Mouse (Mus musculus): ENCODE measurements at regions not wholly inside any gene's neighbourhood (a gene's known extent, or its start where the extent isn't known, plus 50 kb on each side); places are given as distances from the start of the nearest gene placed in this dataset.

- Histone ChIP-seq H3K27me3 (ENCODE audit: control insufficient read depth, insufficient read depth, low read length) (no peaks in the 10 kb centered on the region), H3K4me3 (ENCODE audit: low read depth, low read length) (no peak overlapping the region), H3K36me3 (ENCODE audit: control insufficient read depth, insufficient read depth, low read length) (no peaks in the 10 kb centered on the region), H3K9me3 (ENCODE audit: control insufficient read depth, low read depth, low read length) (no peaks in the 10 kb centered on the region), H3K27ac (ENCODE audit: low read length) (no peak overlapping the region), H3K9ac (replicated peaks; ENCODE audit: low read depth, low read length) (no peak overlapping the region), H3K4me1 (ENCODE audit: control insufficient read depth, insufficient read depth, low read length) (no peaks in the 10 kb centered on the region), H3K4me2 (replicated peaks; ENCODE audit: low read depth, low read length) (no peak overlapping the region)
- ATAC-seq (ENCODE audit: insufficient number of reproducible peaks, insufficient read depth, low FRiP score, low read depth), result no peak
- 70% methylated on average over 6 of the region's 6 CpGs for WGBS
Observed at GRCm38 (mm10) chr10:87715874-87716600, 142.0 kb upstream of the Igf1 start.

DNA sequence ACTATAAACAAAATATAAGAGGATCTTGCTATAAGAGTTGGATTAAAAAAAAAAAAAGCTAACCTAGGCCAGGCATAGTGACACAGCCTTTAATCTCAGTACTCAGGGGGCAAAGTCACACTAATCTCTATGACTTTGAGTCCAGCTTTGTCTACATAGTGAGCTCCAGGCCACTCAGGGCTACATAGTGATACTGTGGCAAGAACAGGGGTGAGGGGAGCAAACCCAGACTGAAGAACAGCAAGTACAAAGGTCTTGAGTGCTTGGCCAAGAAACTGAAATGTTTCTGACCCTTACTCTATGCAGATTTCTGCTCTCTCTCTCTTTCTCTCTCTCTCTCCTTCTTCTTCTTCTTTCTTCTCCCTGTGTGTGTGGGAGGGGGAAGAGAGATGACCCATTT lies 140.9 kb upstream of the Igf1 start:
- Histone ChIP-seq H3K27me3 (ENCODE audit: control insufficient read depth, insufficient read depth, low read length) (no peaks in the 10 kb centered on the region), H3K36me3 (ENCODE audit: control insufficient read depth, insufficient read depth, low read length) (no peaks in the 10 kb centered on the region), H3K4me2 (replicated peaks; ENCODE audit: low read depth, low read length) (no peak overlapping the region), H3K9me3 (ENCODE audit: control insufficient read depth, low read depth, low read length) (no peaks in the 10 kb centered on the region), H3K4me3 (ENCODE audit: low read depth, low read length) (no peak overlapping the region), H3K27ac (ENCODE audit: low read length) (no peak overlapping the region), H3K4me1 (ENCODE audit: control insufficient read depth, insufficient read depth, low read length) (no peaks in the 10 kb centered on the region), H3K9ac (replicated peaks; ENCODE audit: low read depth, low read length) (no peak overlapping the region)
- ATAC-seq (ENCODE audit: insufficient number of reproducible peaks, insufficient read depth, low FRiP score, low read depth), result no peak

DNA sequence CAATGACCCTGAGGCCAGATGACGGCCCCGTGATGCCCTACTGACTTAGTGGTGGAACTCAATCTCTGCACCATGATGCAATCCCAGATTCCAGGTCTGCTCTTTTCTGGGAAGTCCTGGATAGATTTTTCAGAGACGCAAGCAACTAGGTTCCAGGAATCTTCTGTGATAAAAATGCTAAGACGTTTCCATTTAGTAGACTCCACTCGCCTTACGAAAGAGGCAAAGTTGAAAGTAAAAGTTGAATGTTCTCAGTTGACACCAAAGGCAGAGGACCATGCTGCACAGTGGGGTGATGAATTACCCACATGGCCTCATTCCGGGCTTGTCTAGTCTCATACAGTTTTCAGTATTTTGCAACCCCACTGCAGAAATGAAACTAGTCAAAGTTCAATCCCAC lies 139.6 kb upstream of the Igf1 start:
- Histone ChIP-seq H3K4me2 (replicated peaks; ENCODE audit: low read depth, low read length) (no peak overlapping the region), H3K36me3 (ENCODE audit: control insufficient read depth, insufficient read depth, low read length) (no peaks in the 10 kb centered on the region), H3K27me3 (ENCODE audit: control insufficient read depth, insufficient read depth, low read length) (no peaks in the 10 kb centered on the region), H3K4me3 (ENCODE audit: low read depth, low read length) (no peak overlapping the region), H3K9ac (replicated peaks; ENCODE audit: low read depth, low read length) (no peak overlapping the region), H3K4me1 (ENCODE audit: control insufficient read depth, insufficient read depth, low read length) (no peaks in the 10 kb centered on the region), H3K9me3 (ENCODE audit: control insufficient read depth, low read depth, low read length) (no peaks in the 10 kb centered on the region), H3K27ac (ENCODE audit: low read length) (no peak overlapping the region)
- 87% methylated on average over 7 of the region's 7 CpGs for WGBS
- ATAC-seq (ENCODE audit: insufficient number of reproducible peaks, insufficient read depth, low FRiP score, low read depth), result no peak

- no peak overlapping the region for H3K4me3 ChIP-seq (ENCODE audit: low read depth, low read length)
- H3K9ac ChIP-seq (replicated peaks; ENCODE audit: low read depth, low read length), result no peak overlapping the region
- no peaks in the 10 kb centered on the region for H3K9me3 ChIP-seq (ENCODE audit: control insufficient read depth, low read depth, low read length)
- H3K27me3 ChIP-seq (ENCODE audit: control insufficient read depth, insufficient read depth, low read length), result no peaks in the 10 kb centered on the region
- no peaks in the 10 kb centered on the region for H3K4me1 ChIP-seq (ENCODE audit: control insufficient read depth, insufficient read depth, low read length)
- H3K4me2 ChIP-seq (replicated peaks; ENCODE audit: low read depth, low read length), result no peak overlapping the region
- H3K36me3 ChIP-seq (ENCODE audit: control insufficient read depth, insufficient read depth, low read length), result no peaks in the 10 kb centered on the region
- ATAC-seq (ENCODE audit: insufficient number of reproducible peaks, insufficient read depth, low FRiP score, low read depth), result no peak
- no peak overlapping the region for H3K27ac ChIP-seq (ENCODE audit: low read length)
Observed at GRCm38 (mm10) chr10:87719978-87720377, 138.1 kb upstream of the Igf1 start.

DNA sequence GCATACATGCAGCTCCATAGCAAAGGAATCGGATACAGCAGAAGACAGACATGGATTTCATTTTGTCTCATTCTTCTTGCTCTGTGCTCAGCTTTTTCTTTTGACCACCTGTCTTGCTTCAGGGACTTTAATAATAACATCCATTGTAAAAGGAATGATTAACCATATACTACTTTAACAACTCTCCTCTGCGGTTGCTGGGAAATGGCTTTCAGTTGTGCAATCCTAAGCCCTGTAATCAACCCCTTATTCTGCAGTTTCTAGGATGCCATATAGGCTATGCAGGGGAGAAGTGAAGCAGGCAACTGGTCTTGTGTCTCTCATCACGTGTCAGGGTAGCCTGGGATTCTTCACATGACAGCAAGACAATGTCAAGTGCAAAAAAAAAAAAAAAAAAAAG lies 135.8 kb upstream of the Igf1 start:
- H3K4me2 ChIP-seq (replicated peaks; ENCODE audit: low read depth, low read length), result no peak overlapping the region
- H3K4me1 ChIP-seq (ENCODE audit: control insufficient read depth, insufficient read depth, low read length), result no peaks in the 10 kb centered on the region
- H3K36me3 ChIP-seq (ENCODE audit: control insufficient read depth, insufficient read depth, low read length), result no peaks in the 10 kb centered on the region
- 74% methylated on average over 3 of the region's 3 CpGs for WGBS
- H3K27ac ChIP-seq (ENCODE audit: low read length), result no peak overlapping the region
- no peaks in the 10 kb centered on the region for H3K9me3 ChIP-seq (ENCODE audit: control insufficient read depth, low read depth, low read length)
- H3K9ac ChIP-seq (replicated peaks; ENCODE audit: low read depth, low read length), result no peak overlapping the region
- H3K4me3 ChIP-seq (ENCODE audit: low read depth, low read length), result no peak overlapping the region
- ATAC-seq (ENCODE audit: insufficient number of reproducible peaks, insufficient read depth, low FRiP score, low read depth), result no peak
- H3K27me3 ChIP-seq (ENCODE audit: control insufficient read depth, insufficient read depth, low read length), result no peaks in the 10 kb centered on the region

DNA sequence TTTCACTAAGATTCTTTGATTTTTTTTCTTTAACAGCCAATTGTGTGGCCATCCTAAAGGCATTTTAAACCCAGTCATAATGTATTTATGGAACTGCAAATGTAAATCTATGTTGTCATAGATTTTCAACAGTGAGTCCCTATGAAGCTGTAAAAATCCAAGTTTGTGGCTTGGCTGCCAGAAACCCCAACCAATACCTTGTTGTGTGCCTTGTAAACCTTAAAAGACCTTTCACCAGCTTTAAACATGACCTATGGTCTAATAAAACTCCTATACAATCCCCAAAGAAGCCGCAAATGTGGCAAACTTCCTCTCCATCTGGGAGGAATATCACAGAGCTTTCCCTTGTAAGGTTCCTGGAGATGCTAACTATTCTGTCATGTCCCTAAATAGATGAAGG lies 125.4 kb upstream of the Igf1 start:
- H3K9me3 ChIP-seq (ENCODE audit: control insufficient read depth, low read depth, low read length), result no peaks in the 10 kb centered on the region
- no peak for ATAC-seq (ENCODE audit: insufficient number of reproducible peaks, insufficient read depth, low FRiP score, low read depth)
- no peaks in the 10 kb centered on the region for H3K36me3 ChIP-seq (ENCODE audit: control insufficient read depth, insufficient read depth, low read length)
- no peak overlapping the region for H3K4me2 ChIP-seq (replicated peaks; ENCODE audit: low read depth, low read length)
- H3K4me3 ChIP-seq (ENCODE audit: low read depth, low read length), result no peak overlapping the region
- no peaks in the 10 kb centered on the region for H3K27me3 ChIP-seq (ENCODE audit: control insufficient read depth, insufficient read depth, low read length)
- WGBS, result 80% methylated on average over 1 of the region's 1 CpGs
- H3K4me1 ChIP-seq (ENCODE audit: control insufficient read depth, insufficient read depth, low read length), result no peaks in the 10 kb centered on the region
- H3K9ac ChIP-seq (replicated peaks; ENCODE audit: low read depth, low read length), result no peak overlapping the region
- no peak overlapping the region for H3K27ac ChIP-seq (ENCODE audit: low read length)

DNA sequence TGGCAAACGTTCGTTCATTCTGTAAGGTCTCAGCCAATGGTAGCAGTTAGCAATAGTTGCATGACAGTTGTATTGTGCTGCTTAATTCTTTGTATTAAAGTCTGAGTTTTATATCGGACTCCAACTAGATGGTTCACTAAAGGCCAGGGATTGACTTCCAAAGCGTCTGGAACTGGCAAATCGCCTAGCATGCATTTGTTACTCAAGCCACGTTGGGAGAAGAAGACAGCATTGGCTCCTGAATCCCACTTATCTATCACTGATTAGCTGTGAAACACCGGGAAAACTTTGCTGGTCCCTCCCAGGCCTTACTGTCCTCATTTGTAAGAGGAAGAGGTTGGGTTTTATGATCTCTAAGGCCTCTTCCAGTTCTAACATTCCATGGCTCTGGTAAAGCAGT lies 124.8 kb upstream of the Igf1 start:
- H3K36me3 ChIP-seq (ENCODE audit: control insufficient read depth, insufficient read depth, low read length), result no peaks in the 10 kb centered on the region
- H3K27me3 ChIP-seq (ENCODE audit: control insufficient read depth, insufficient read depth, low read length), result no peaks in the 10 kb centered on the region
- ATAC-seq (ENCODE audit: insufficient number of reproducible peaks, insufficient read depth, low FRiP score, low read depth), result no peak
- no peaks in the 10 kb centered on the region for H3K4me1 ChIP-seq (ENCODE audit: control insufficient read depth, insufficient read depth, low read length)
- WGBS, result 69% methylated on average over 7 of the region's 7 CpGs
- H3K27ac ChIP-seq (ENCODE audit: low read length), result no peak overlapping the region
- no peaks in the 10 kb centered on the region for H3K9me3 ChIP-seq (ENCODE audit: control insufficient read depth, low read depth, low read length)
- no peak overlapping the region for H3K9ac ChIP-seq (replicated peaks; ENCODE audit: low read depth, low read length)
- H3K4me3 ChIP-seq (ENCODE audit: low read depth, low read length), result no peak overlapping the region
- H3K4me2 ChIP-seq (replicated peaks; ENCODE audit: low read depth, low read length), result no peak overlapping the region

DNA sequence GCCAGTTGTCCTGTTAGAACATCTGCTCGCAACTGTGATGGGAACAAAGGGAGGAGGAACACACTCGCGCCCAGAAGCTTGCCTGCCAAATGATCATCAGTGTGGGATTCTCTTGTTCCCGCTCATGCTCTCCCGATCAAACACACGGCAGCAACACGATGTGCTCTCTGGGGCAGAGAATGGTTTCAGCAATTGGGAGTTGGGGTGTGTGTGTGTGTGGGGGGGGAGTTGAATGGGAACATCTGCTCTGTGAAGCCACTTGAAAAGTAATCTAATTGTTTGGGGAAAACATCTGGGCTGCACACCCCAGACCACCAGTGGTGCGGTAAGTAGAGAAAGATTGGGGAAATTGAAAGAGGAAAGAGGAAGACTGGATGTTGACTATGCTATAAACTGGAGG lies 117.7 kb upstream of the Igf1 start:
- no peaks in the 10 kb centered on the region for H3K4me1 ChIP-seq (ENCODE audit: control insufficient read depth, insufficient read depth, low read length)
- H3K9me3 ChIP-seq (ENCODE audit: control insufficient read depth, low read depth, low read length), result no peaks in the 10 kb centered on the region
- no peak overlapping the region; the same call in 1 of the 2 replicates for H3K27ac ChIP-seq (ENCODE audit: low read length)
- H3K4me3 ChIP-seq (ENCODE audit: low read depth, low read length), result no peak overlapping the region
- H3K9ac ChIP-seq (replicated peaks; ENCODE audit: low read depth, low read length), result no peak overlapping the region
- WGBS, result 58% methylated on average over 8 of the region's 8 CpGs
- H3K27me3 ChIP-seq (ENCODE audit: control insufficient read depth, insufficient read depth, low read length), result no peaks in the 10 kb centered on the region
- no peaks in the 10 kb centered on the region for H3K36me3 ChIP-seq (ENCODE audit: control insufficient read depth, insufficient read depth, low read length)
- no peak; the same call in 1 of the 2 replicates for ATAC-seq (ENCODE audit: insufficient number of reproducible peaks, insufficient read depth, low FRiP score, low read depth)
- H3K4me2 ChIP-seq (replicated peaks; ENCODE audit: low read depth, low read length), result no peak overlapping the region

GRCm38 (mm10) chr10:87742766-87743165 lies 115.3 kb upstream of the Igf1 start:
- Histone ChIP-seq H3K4me3 (ENCODE audit: low read depth, low read length) (no peak overlapping the region), H3K36me3 (ENCODE audit: control insufficient read depth, insufficient read depth, low read length) (no peaks in the 10 kb centered on the region), H3K4me2 (replicated peaks; ENCODE audit: low read depth, low read length) (no peak overlapping the region), H3K9me3 (ENCODE audit: control insufficient read depth, low read depth, low read length) (no peaks in the 10 kb centered on the region), H3K27me3 (ENCODE audit: control insufficient read depth, insufficient read depth, low read length) (no peaks in the 10 kb centered on the region), H3K27ac (ENCODE audit: low read length) (no peak overlapping the region), H3K4me1 (ENCODE audit: control insufficient read depth, insufficient read depth, low read length) (no peaks in the 10 kb centered on the region), H3K9ac (replicated peaks; ENCODE audit: low read depth, low read length) (no peak overlapping the region)
- WGBS, result 89% methylated on average over 3 of the region's 3 CpGs
- no peak for ATAC-seq (ENCODE audit: insufficient number of reproducible peaks, insufficient read depth, low FRiP score, low read depth)
